Mouse (Mus musculus) limb, embryonic 13.5 days (tissue): ENCODE results near the gene Celf2. TPM values are rescaled to one million over a fixed set of nuclear protein-coding genes. Genes with fewer than 3 reads are reported as not detected.

ENCODE experiments used
- ATAC-seq: fragments of 200-750 bp; cut with Nextera tagmentation; 2 replicates; pipeline ENCODE4 v1.8.0; 2017; ENCODE audit warnings: low read depth, moderate number of reproducible peaks, moderate TSS enrichment; ENCODE audit not compliant: low FRiP score
- H3K27ac ChIP-seq: fragments of 300-500 bp; sonication (generic); 2 replicates; pipeline ENCODE4 v1.5.1; 2015; ENCODE audit warnings: inconsistent platforms, mild to moderate bottlenecking, moderate library complexity
- H3K27me3 ChIP-seq: fragments of 300-500 bp; sonication (generic); 2 replicates; pipeline ENCODE4 v1.6.1; 2015; ENCODE audit warnings: mild to moderate bottlenecking, inconsistent platforms
- H3K36me3 ChIP-seq: fragments of 300-500 bp; sonication (generic); 2 replicates; pipeline ENCODE4 v1.6.1; 2015; ENCODE audit warnings: inconsistent platforms, mild to moderate bottlenecking, moderate library complexity
- H3K4me1 ChIP-seq: fragments of 300-500 bp; sonication (generic); 2 replicates; pipeline ENCODE4 v1.6.1; 2015; ENCODE audit warnings: inconsistent platforms
- H3K4me2 ChIP-seq: fragments of 300-500 bp; sonication (generic); replicated peaks from 2 replicates; pipeline ENCODE4 v1.6.1; 2015; ENCODE audit warnings: inconsistent platforms, mild to moderate bottlenecking, moderate library complexity
- H3K4me3 ChIP-seq: fragments of 300-500 bp; sonication (generic); 2 replicates; pipeline ENCODE4 v1.5.1; 2015; ENCODE audit warnings: moderate library complexity, mild to moderate bottlenecking, inconsistent platforms
- H3K9ac ChIP-seq: fragments of 300-500 bp; sonication (generic); 2 replicates; pipeline ENCODE4 v1.6.1; 2015; ENCODE audit warnings: mild to moderate bottlenecking, inconsistent platforms
- H3K9me3 ChIP-seq: fragments of 300-500 bp; sonication (generic); 2 replicates; pipeline ENCODE4 v1.6.1; 2016; ENCODE audit warnings: inconsistent platforms
- WGBS: fragments of 180-500 bp; shearing (Covaris S2); methylation state at CpG from one replicate; pipeline ENCODE4 v1.1.7; 2015; 5-methylcytosine and 5-hydroxymethylcytosine counted together
- polyA plus RNA-seq: library from polyadenylated mRNA; unstranded; fragments of >200 nt; fragmentation: Nextera tagmentation; extraction: Ambion mirVana; gene quantifications from 2 replicates; pipeline ENCODE4 v1.2.1, GENCODE M21; 2015

Celf2 gene
- polyA plus RNA-seq, 1 experiment from 2014 or later = 68.8 TPM

GRCm38 (mm10) chr2:7377878-7378277 is 131.5 kb downstream of the Celf2 start:
- Histone ChIP-seq H3K4me3 (no peak overlapping the region), H3K36me3 (no peaks in the 10 kb centered on the region), H3K27ac (no peak overlapping the region), H3K9ac (no peak overlapping the region), H3K4me2 (no peak overlapping the region), H3K4me1 (no peaks in the 10 kb centered on the region), H3K9me3 (no peaks in the 10 kb centered on the region), H3K27me3 (no peaks in the 10 kb centered on the region)
- 88% methylated on average over 1 of the region's 1 CpGs for WGBS
- ATAC-seq = no peak

- Histone ChIP-seq H3K36me3 (no peaks in the 10 kb centered on the region), H3K4me2 (no peak overlapping the region), H3K4me1 (no peaks in the 10 kb centered on the region), H3K9me3 (no peaks in the 10 kb centered on the region), H3K27me3 (no peaks in the 10 kb centered on the region), H3K9ac (no peak overlapping the region), H3K27ac (no peak overlapping the region), H3K4me3 (no peak overlapping the region)
- 80% methylated on average over 4 of the region's 4 CpGs for WGBS
- ATAC-seq = no peak
Measured at GRCm38 (mm10) chr2:7367738-7368137, 141.6 kb downstream of the Celf2 start.

- Histone ChIP-seq H3K36me3 (no peaks in the 10 kb centered on the region), H3K4me1 (no peaks in the 10 kb centered on the region), H3K4me2 (no peak overlapping the region), H3K9ac (no peak overlapping the region), H3K4me3 (no peak overlapping the region), H3K27ac (no peak overlapping the region), H3K9me3 (no peaks in the 10 kb centered on the region), H3K27me3 (no peaks in the 10 kb centered on the region)
- ATAC-seq = no peak
- WGBS = 75% methylated on average over 5 of the region's 5 CpGs
Measured at GRCm38 (mm10) chr2:7359557-7359956, 149.8 kb downstream of the Celf2 start.

GRCm38 (mm10) chr2:7358816-7359215 is 150.5 kb downstream of the Celf2 start:
- H3K4me2 ChIP-seq = no peak overlapping the region
- no peak overlapping the region for H3K27ac ChIP-seq

GRCm38 (mm10) chr2:7351234-7351633 is 158.1 kb downstream of the Celf2 start:
- H3K9me3 ChIP-seq = no peaks in the 10 kb centered on the region
- WGBS = 79% methylated on average over 5 of the region's 5 CpGs
- H3K4me3 ChIP-seq = no peak overlapping the region
- H3K36me3 ChIP-seq = no peaks in the 10 kb centered on the region
- H3K4me2 ChIP-seq = no peak overlapping the region
- ATAC-seq = no peak
- H3K4me1 ChIP-seq = 0 out of 2 replicates have a peak, but pooled peaks cover 2% of the 10 kb centered on the region
- H3K9ac ChIP-seq = no peak overlapping the region
- no peak overlapping the region for H3K27ac ChIP-seq
- H3K27me3 ChIP-seq = no peaks in the 10 kb centered on the region

More at GRCm38 (mm10) chr2:7358816-7359215, 150.5 kb downstream of the Celf2 start:
- Histone ChIP-seq H3K4me1 (no peaks in the 10 kb centered on the region), H3K4me3 (no peak overlapping the region), H3K36me3 (no peaks in the 10 kb centered on the region), H3K27me3 (no peaks in the 10 kb centered on the region), H3K9ac (no peak overlapping the region), H3K9me3 (no peaks in the 10 kb centered on the region)
- ATAC-seq = no peak
- 87% methylated on average over 3 of the region's 3 CpGs for WGBS

GRCm38 (mm10) chr2:7346703-7347461 is 162.5 kb downstream of the Celf2 start:
- H3K4me1 ChIP-seq = 0 out of 2 replicates have a peak, but pooled peaks cover 2% of the 10 kb centered on the region
- no peak overlapping the region for H3K9ac ChIP-seq
- no peaks in the 10 kb centered on the region for H3K36me3 ChIP-seq
- H3K4me2 ChIP-seq = no peak overlapping the region
- 74% methylated on average over 4 of the region's 4 CpGs for WGBS
- H3K27ac ChIP-seq = no peak overlapping the region
- no peak overlapping the region for H3K4me3 ChIP-seq
- no peaks in the 10 kb centered on the region for H3K9me3 ChIP-seq
- ATAC-seq = no peak
- no peaks in the 10 kb centered on the region for H3K27me3 ChIP-seq

GRCm38 (mm10) chr2:7344951-7345350 is 164.4 kb downstream of the Celf2 start:
- Histone ChIP-seq H3K4me3 (no peak overlapping the region), H3K27me3 (no peaks in the 10 kb centered on the region), H3K4me1 (0 out of 2 replicates have a peak, but pooled peaks cover 2% of the 10 kb centered on the region), H3K4me2 (no peak overlapping the region), H3K9me3 (no peaks in the 10 kb centered on the region), H3K27ac (no peak overlapping the region), H3K9ac (no peak overlapping the region), H3K36me3 (no peaks in the 10 kb centered on the region)
- ATAC-seq = no peak
- 90% methylated on average over 2 of the region's 2 CpGs for WGBS

GRCm38 (mm10) chr2:7342911-7343478 is 166.4 kb downstream of the Celf2 start:
- Histone ChIP-seq H3K36me3 (no peaks in the 10 kb centered on the region), H3K9me3 (no peaks in the 10 kb centered on the region), H3K4me3 (no peak overlapping the region), H3K9ac (no peak overlapping the region), H3K4me1 (no peaks in the 10 kb centered on the region), H3K27ac (no peak overlapping the region), H3K4me2 (no peak overlapping the region), H3K27me3 (no peaks in the 10 kb centered on the region)
- 60% methylated on average over 8 of the region's 8 CpGs for WGBS
- ATAC-seq = no peak

- WGBS = 57% methylated on average over 2 of the region's 2 CpGs
- H3K36me3 ChIP-seq = no peaks in the 10 kb centered on the region
- no peak for ATAC-seq
- H3K4me2 ChIP-seq = no peak overlapping the region
- H3K4me1 ChIP-seq = no peaks in the 10 kb centered on the region
- no peak overlapping the region for H3K27ac ChIP-seq
- no peaks in the 10 kb centered on the region for H3K9me3 ChIP-seq
- H3K9ac ChIP-seq = no peak overlapping the region
- H3K4me3 ChIP-seq = no peak overlapping the region
- no peaks in the 10 kb centered on the region for H3K27me3 ChIP-seq
Measured at GRCm38 (mm10) chr2:7334846-7335245, 174.5 kb downstream of the Celf2 start.

- Histone ChIP-seq H3K27ac (no peak overlapping the region), H3K9me3 (no peaks in the 10 kb centered on the region), H3K9ac (no peak overlapping the region), H3K27me3 (no peaks in the 10 kb centered on the region), H3K4me3 (no peak overlapping the region), H3K4me1 (no peaks in the 10 kb centered on the region), H3K36me3 (no peaks in the 10 kb centered on the region), H3K4me2 (no peak overlapping the region)
- WGBS = 76% methylated on average over 8 of the region's 8 CpGs
- ATAC-seq = no peak
Measured at GRCm38 (mm10) chr2:7328018-7328899, 181.1 kb downstream of the Celf2 start.

- H3K36me3 ChIP-seq = no peaks in the 10 kb centered on the region
Measured at GRCm38 (mm10) chr2:7319760-7320159, 189.6 kb downstream of the Celf2 start.

GRCm38 (mm10) chr2:7311776-7312175 is 197.6 kb downstream of the Celf2 start:
- Histone ChIP-seq H3K36me3 (no peaks in the 10 kb centered on the region), H3K4me1 (no peaks in the 10 kb centered on the region), H3K27me3 (no peaks in the 10 kb centered on the region), H3K4me2 (no peak overlapping the region), H3K4me3 (no peak overlapping the region), H3K9me3 (no peaks in the 10 kb centered on the region), H3K9ac (no peak overlapping the region), H3K27ac (no peak overlapping the region)
- no peak for ATAC-seq
- WGBS = 82% methylated on average over 3 of the region's 3 CpGs

More at GRCm38 (mm10) chr2:7319760-7320159, 189.6 kb downstream of the Celf2 start:
- no peak overlapping the region for H3K9ac ChIP-seq
- no peak overlapping the region for H3K4me2 ChIP-seq
- no peaks in the 10 kb centered on the region for H3K27me3 ChIP-seq
- no peaks in the 10 kb centered on the region for H3K4me1 ChIP-seq
- H3K27ac ChIP-seq = no peak overlapping the region
- no peaks in the 10 kb centered on the region for H3K9me3 ChIP-seq
- no peak overlapping the region for H3K4me3 ChIP-seq
- ATAC-seq = no peak
- 88% methylated on average over 3 of the region's 3 CpGs for WGBS
